Mouse (Mus musculus): ENCODE data around the gene Scgb1b19. TPM values are rescaled to one million over a fixed set of nuclear protein-coding genes. Genes with fewer than 3 reads are reported as not detected.
"Not testable (repeated sequence)": the region's sequence is repeated elsewhere in the genome, so short reads cannot be mapped to it uniquely, and the experiment has no call there.

Scgb1b19 gene
- not detected in 2 replicates for polyA plus RNA-seq (2016; fragmentation: Nextera tagmentation; extraction: Ambion mirVana)

- H3K4me3 ChIP-seq; ATAC-seq (ENCODE audit: insufficient number of reproducible peaks, insufficient read depth, low FRiP score, low TSS enrichment); H3K9ac ChIP-seq; H3K4me1 ChIP-seq; H3K36me3 ChIP-seq; H3K27ac ChIP-seq; H3K9me3 ChIP-seq; H3K4me2 ChIP-seq (replicated peaks); H3K27me3 ChIP-seq: not testable (repeated sequence)
- WGBS = 67% methylated on average over 3 of the region's 3 CpGs
These were observed at the start of gene Scgb1b19 for GRCm38 (mm10) chr7:33286991-33287390. Gene Scgb1b19 (plus strand): TSS chr7:33287291.

- not testable (repeated sequence) for H3K27me3 ChIP-seq; H3K36me3 ChIP-seq; H3K9ac ChIP-seq; H3K9me3 ChIP-seq; ATAC-seq (ENCODE audit: insufficient number of reproducible peaks, insufficient read depth, low FRiP score, low TSS enrichment); H3K4me2 ChIP-seq (replicated peaks); H3K27ac ChIP-seq; H3K4me1 ChIP-seq; H3K4me3 ChIP-seq
These were observed 6.9 kb upstream of the Scgb1b19 start, which contains the start of gene Scgb2b19 for GRCm38 (mm10) chr7:33280238-33280637. Gene Scgb2b19 (minus strand): TSS chr7:33280338.

Other genes starting within 250 kb of the Scgb1b19 start
- gene Scgb2b17, start 230.7 kb upstream of the Scgb1b19 start, polyA plus RNA-seq (2016; fragmentation: Nextera tagmentation; extraction: Ambion mirVana) = not detected in 2 replicates
- gene Scgb1b17, start 223.8 kb upstream of the Scgb1b19 start, polyA plus RNA-seq (2016; fragmentation: Nextera tagmentation; extraction: Ambion mirVana) = not detected in 2 replicates
- not detected in 2 replicates for gene Scgb2b18, start 113.4 kb upstream of the Scgb1b19 start, polyA plus RNA-seq (2016; fragmentation: Nextera tagmentation; extraction: Ambion mirVana)
- not detected in 2 replicates for gene Scgb1b18, start 101.7 kb upstream of the Scgb1b19 start, polyA plus RNA-seq (2016; fragmentation: Nextera tagmentation; extraction: Ambion mirVana)
- gene Scgb2b19, start 7.0 kb upstream of the Scgb1b19 start, polyA plus RNA-seq (2016; fragmentation: Nextera tagmentation; extraction: Ambion mirVana) = not detected in 2 replicates
- gene Scgb2b20, start 79.0 kb downstream of the Scgb1b19 start, polyA plus RNA-seq (2016; fragmentation: Nextera tagmentation; extraction: Ambion mirVana) = not detected in 2 replicates
- not detected in 2 replicates for gene Scgb1b20, start 85.9 kb downstream of the Scgb1b19 start, polyA plus RNA-seq (2016; fragmentation: Nextera tagmentation; extraction: Ambion mirVana)
- not detected in 2 replicates for gene Scgb2b21, start 233.2 kb downstream of the Scgb1b19 start, polyA plus RNA-seq (2016; fragmentation: Nextera tagmentation; extraction: Ambion mirVana)